Mouse (Mus musculus): ENCODE data around the gene Cldnd2.
"Not testable (repeated sequence)": the region's sequence is repeated elsewhere in the genome, so short reads cannot be mapped to it uniquely, and the experiment has no call there.

Gene Cldnd2

DNA sequence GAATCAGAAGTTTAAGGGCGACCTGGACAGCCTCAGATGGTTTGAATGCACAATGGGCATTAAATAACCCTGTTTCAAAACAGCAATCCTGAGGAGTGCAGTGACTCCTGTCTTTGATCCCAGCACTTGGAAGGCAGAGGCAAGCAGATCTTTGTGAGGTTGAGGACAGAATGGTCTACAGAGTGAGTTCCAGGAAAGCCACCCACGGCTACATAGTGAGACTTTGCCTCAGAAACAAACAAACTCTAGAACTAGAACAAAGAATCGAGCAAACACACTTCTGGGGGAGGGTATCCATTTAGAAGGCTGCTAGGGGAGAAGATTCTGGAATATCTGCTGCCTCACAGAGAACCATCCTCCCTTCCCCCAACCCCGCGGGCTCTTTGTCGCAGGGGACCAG, at the start of gene Cldnd2:
Gene Cldnd2, plus strand, starts transcription at position 301 of the 400 bp plus-strand sequence.
- in situ Hi-C loops (cut with MboI; ENCODE audit: low sequenced_read_pairs), result no loop called here

DNA sequence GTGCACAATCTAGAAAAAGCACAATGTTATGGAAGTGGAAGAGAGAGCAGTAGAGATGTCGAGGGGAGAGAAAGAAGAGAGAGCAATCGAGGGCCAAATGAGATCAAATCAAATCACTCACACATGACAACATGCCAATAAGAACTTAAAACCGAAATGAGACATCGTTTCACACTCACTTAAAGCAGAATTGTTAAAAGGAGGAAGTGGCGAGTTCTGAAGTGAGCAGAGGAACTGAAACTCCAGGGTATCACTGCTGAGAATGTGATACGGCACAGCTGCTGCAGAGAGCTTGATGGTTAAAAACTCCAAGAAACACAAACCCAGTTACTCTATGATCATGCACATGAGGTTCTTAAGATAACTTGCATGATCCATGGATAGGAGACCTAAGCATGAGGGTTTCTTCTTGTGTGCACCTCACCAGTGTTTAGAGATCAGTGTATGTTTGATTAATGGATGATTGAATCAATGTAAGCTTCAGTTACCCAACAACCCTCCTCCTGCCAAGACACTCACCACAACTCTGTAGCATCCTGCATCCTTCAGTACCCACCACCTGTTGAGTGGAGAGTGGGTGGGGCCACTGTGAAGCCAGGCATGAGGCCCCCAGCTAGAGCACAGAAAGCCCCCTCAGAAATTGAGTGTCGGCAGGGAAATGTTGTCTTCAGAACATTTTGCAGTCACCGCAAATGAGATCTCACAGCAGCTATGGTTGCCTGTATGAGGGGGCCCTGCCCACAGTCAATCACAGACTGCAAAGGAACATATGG, 48.0 kb upstream of the Cldnd2 start:
- in situ Hi-C loops (cut with MboI; ENCODE audit: low sequenced_read_pairs), result no loop called here

DNA sequence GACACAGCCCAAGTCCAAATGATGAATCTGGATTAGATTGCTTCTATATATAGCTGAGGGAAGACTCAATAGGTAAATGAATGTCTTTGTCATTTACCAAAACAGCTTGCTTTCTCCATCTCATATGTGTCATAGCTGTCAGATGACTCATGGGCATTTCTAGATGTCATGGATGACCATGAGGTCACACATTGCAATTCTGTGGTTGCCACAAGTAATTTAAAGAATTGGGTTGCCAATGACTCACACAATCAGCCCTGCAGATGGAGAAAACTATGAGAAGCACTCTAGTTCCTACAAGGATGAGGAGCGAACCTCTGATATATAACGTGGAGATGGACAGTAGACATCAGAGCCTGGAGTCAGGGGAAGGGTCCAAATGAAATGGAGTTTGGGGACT, 41.1 kb upstream of the Cldnd2 start:
- in situ Hi-C loops (cut with MboI; ENCODE audit: low sequenced_read_pairs), result no loop called here

DNA sequence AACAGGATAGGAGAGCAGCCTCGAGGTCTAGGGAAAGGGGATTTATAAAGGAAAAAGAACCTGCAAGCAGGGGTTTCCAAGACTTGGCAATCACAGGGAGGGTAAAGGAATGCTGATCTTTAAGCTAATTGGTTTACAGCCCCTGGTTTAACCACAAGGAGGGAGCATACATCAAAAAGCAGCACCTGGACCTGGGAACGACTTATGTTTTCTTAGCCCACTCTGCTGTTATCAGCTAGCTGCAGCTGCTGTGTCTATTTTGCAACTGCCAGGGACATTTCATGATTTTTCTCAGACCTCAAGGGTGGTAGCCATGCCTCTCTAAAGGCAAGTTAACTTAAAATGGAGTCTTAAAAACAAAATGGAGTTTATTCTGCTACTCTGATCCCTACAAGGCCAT, 37.9 kb upstream of the Cldnd2 start:
- in situ Hi-C loops (cut with MboI; ENCODE audit: low sequenced_read_pairs), result no loop called here

GRCm38 (mm10) chr7:43407573-43407972, 33.0 kb upstream of the Cldnd2 start:
- in situ Hi-C loops (cut with MboI; ENCODE audit: low sequenced_read_pairs), result no loop called here

GRCm38 (mm10) chr7:43408131-43408553, 32.4 kb upstream of the Cldnd2 start, which contains the start of gene Siglecg:
Siglecg (plus strand) TSS chr7:43408204.
- in situ Hi-C loops (cut with MboI; ENCODE audit: low sequenced_read_pairs), result no loop called here

GRCm38 (mm10) chr7:43409084-43409483, 31.5 kb upstream of the Cldnd2 start:
- in situ Hi-C loops (cut with MboI; ENCODE audit: low sequenced_read_pairs), result no loop called here

DNA sequence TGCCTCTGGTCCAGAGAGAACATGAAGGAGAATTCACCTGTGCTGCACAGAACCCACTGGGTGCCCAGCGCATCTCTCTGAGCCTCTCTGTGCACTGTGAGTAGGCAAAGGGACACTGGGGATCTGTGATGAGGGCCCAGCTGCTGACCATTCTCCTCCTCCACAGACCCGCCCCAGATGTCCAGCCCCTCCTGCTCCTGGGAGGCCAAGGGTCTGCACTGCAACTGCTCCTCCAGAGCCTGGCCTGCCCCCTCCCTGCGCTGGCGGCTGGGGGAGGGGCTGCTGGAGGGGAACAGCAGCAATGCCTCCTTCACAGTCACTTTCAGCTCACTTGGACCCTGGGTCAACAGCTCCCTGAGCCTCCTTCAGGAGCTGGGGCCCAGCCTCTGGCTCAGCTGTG, 28.9 kb upstream of the Cldnd2 start:
- in situ Hi-C loops (cut with MboI; ENCODE audit: low sequenced_read_pairs), result not testable (repeated sequence)

DNA sequence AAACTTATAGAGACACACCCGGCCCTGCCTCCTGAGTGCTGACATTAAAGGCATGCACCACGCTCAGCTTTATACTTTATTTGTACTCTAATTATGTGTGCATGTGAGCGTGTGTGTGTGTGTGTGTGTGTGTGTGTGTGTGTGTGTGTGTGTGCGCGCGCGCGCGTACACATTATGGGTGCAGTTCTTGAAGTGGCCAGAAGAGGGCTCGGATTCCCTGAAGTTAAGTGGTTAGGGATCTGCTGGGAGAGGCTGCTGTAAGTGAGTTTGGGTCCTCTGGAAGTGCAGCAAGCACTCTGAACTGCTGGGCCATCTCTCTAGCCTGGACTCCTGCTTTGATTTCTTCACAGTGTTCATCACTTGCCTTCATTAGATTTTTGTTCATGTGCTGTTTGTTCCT, 23.3 kb upstream of the Cldnd2 start:
- in situ Hi-C loops (cut with MboI; ENCODE audit: low sequenced_read_pairs), result no loop called here

- in situ Hi-C loops (cut with MboI; ENCODE audit: low sequenced_read_pairs), result no loop called here
These were observed 17.5 kb upstream of the Cldnd2 start for GRCm38 (mm10) chr7:43422995-43423617.

- in situ Hi-C loops (cut with MboI; ENCODE audit: low sequenced_read_pairs), result no loop called here
These were observed 16.5 kb upstream of the Cldnd2 start for GRCm38 (mm10) chr7:43423991-43424625.

- in situ Hi-C loops (cut with MboI; ENCODE audit: low sequenced_read_pairs), result no loop called here
These were observed 13.2 kb upstream of the Cldnd2 start, which contains the start of gene Lim2 for GRCm38 (mm10) chr7:43427406-43427805. Lim2 (plus strand) TSS chr7:43427670.

DNA sequence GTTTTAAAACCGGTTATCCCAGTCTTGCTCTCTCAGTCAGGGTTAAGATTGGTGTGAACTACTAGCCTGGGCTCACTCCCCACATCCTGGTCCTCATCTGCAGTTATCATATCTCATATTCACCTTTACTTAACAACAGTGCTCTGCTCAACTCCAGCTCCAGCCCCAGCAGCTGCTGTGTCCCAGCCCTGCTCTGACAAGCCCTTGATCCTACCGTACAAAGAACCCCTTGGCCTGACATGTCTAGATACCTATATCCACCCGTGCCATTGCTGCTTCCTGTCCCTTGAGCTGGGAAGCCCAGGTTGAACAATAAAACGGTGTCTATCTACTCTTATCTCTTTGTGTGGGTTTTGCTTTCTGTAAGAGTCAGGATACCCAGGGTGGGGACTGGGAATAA, 11.1 kb upstream of the Cldnd2 start:
- in situ Hi-C loops (cut with MboI; ENCODE audit: low sequenced_read_pairs), result no loop called here

DNA sequence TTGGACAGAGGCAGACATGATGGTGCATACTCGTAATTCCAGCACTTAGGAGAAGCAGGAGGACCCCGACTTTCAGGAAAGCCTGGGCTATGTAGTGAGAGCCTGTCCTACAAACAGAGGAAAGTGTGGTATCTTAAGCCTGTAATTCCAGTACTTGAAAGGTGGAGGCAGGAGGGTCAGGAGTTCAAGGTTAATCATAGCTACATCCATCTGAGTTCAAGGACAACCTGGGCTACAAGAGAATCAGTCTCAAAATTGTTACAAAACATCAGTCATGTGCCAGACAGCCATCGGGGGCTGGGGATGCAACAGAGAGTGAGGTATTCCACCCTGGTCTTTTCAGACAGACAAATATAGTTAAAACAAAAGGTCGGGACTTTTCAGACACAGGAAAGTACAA, 7.7 kb upstream of the Cldnd2 start:
- in situ Hi-C loops (cut with MboI; ENCODE audit: low sequenced_read_pairs), result loop anchor here (10.0 kb wide), 1 partner anchor 58 kb away; no protein-coding TSS in a partner anchor

DNA sequence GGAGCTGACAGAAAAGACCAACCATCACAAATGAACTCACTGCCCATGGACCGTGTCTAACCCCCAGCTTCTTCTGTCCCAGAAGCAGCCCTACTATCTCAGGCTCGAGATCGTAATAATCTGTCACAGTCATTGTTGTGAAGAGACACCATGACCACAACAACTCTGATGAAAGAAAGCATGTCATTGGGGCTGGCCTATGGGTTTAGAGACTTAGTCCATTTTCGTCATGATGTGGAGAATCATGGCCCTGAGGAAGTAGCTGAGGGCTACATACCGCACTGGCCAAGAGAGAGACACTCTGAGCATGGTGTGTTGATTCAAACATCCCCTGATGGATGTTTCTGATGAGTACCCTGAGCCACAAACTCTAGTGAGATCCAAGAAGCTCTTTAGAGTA, 5.9 kb upstream of the Cldnd2 start:
- in situ Hi-C loops (cut with MboI; ENCODE audit: low sequenced_read_pairs), result loop anchor here (10.0 kb wide), 1 partner anchor 60 kb away; no protein-coding TSS in a partner anchor

DNA sequence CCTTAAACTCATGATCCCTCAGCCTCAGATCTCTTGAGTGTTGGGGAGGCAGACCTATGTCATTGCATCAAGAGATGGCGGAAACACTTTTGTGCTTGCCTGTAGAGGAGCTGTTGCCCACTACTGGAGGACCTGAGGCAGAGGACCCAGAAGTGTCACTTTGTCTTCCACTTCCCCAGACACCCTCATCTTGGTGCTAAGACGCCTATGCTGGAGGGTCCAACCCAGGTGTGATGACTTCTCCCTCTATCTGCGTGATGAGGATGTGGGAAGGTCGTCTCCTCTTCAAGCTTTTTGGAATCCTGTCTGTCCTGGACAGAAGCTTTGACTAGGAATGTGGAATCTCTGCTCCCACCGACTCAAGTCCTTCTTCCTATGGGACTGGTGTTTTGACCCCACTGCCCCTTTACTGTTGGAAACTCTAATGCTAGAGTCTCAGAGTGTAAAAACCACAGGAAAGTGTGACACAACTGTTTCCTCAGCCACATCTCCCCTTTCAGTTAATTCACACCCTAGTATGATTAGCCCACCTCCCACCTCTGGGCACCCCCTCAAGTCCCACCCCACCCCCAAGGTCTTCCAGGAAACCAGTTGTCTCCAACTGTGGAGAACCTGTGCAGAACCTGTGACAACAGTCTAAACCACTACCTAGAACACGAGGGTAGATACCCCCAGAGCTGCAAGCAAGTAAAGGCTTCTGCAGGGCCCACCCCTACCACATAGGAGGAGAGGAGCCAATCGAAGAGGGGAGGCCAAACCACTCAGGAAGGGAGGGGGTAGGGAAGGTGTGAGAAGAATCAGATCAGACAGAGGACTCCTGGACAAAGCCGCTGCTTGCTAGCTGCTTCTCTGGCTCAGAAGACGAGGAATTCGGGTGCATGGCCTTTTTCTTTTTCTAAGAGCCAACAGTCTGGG, 4.0 kb upstream of the Cldnd2 start, which contains the start of gene Nkg7:
Gene Nkg7, plus strand, starts transcription at position 733 of the 915 bp plus-strand sequence.
- in situ Hi-C loops (cut with MboI; ENCODE audit: low sequenced_read_pairs), result loop anchor here (10.0 kb wide), 1 partner anchor 62 kb away; no protein-coding TSS in a partner anchor

DNA sequence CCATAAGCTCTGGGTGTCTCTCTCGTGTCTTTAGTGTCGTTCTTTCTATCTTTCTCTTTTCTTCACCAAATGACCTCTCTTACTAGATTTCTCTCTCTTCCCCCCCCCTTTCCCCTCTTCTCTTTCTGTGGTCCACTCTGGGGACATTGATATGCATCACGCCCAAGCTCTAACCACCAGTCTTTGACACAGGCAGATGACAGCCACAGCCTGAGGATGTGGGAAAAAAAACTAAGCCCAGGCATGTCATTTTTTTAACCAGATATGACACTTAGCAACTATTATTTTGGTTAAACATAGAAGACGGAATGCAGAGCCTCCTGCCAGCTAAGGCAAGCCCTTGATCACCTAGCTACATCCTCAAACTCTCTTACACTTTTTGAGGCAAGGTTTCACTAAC, 2.0 kb upstream of the Cldnd2 start:
- in situ Hi-C loops (cut with MboI; ENCODE audit: low sequenced_read_pairs), result loop anchor here (10.0 kb wide), 1 partner anchor 64 kb away; no protein-coding TSS in a partner anchor

DNA sequence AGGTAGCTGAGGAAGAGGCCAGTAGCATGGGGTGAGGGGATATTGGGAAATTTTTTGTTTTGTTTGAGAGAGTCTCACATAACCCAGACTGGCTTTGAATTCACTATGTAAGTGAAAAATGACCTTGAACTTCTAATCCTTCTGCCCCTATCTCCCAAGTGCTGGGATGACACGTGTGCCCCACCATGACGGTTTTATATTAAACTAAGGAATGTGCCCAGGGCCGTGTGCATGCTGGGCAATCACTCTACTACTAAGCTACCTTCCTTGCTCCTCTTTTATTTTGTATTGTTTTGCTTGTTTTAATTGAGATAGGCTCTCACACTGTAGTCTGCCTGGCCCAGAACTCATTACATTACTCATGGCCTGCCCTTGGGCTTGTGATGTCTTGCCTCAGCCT, 489 bp downstream of the Cldnd2 start:
- in situ Hi-C loops (cut with MboI; ENCODE audit: low sequenced_read_pairs), result no loop called here

DNA sequence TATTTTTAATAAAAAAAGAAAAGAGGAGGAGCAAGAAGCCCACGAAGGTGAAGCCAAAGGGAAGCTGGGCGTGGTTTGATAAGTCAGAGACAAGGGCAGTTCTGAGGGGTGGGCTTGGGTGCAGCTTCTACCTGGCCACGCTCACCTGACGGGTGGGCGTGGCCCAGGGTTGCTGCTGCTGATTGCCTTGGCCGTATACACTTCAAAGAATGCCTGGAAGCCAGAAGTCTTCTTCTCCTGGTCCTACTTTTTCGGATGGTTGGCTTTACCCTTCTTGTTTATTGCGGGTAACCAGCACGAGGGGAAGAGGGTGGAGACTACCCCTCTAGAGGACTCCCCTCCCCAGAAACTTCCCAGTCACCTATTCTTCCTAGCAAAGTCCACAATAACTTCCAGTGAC, 2.1 kb downstream of the Cldnd2 start:
- in situ Hi-C loops (cut with MboI; ENCODE audit: low sequenced_read_pairs), result no loop called here

DNA sequence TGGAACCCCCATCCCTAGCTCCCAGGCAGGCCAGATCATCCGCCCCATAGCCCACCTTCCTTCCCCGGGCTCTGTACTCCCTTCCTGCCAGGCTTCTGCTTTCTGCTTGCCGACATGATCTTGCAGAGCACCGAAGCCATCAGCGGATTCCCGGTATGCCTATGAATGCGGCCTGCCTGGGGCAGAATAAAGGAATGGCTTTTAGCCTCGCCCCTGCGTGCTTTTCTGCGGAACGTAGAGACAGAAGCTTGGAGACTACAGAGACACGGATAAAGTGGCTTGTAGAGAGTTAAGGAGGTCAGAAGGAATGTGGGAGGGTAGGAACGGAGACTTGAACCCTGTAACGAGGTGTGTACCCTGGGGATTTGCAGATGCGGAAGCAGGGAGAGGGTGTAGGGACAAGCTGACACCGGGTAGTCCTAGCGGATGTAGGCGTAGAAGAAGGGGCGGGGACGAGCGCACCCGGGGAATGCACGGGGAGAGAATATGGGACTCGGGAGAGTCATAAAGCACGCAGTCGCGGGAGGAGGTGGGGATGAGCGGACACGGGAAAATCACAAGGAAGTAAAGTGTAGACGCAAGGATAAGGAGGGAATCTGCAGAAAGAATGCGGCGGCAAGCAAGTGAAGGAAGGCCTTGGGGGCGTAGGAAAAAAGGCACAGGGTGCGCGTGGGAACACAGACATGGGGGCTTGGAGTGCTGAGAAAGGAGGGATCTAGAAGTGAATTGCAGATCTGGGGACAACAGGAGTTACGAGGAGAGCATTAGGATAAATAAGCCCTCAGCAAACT, 2.7 kb downstream of the Cldnd2 start:
- in situ Hi-C loops (cut with MboI; ENCODE audit: low sequenced_read_pairs), result no loop called here

Measured in CH12F3 (cell line).